Mouse (Mus musculus) olfactory bulb, adult 2 months (tissue): ENCODE results near the gene Hcn3.

Experiments used
- CTCF ChIP-seq: fragments of 200-500 bp; IDR thresholded peaks from 2 replicates; pipeline ENCODE4 v1.5.1; 2012; ENCODE audit warnings: low read depth, mild to moderate bottlenecking, low read length, moderate library complexity; ENCODE audit not compliant: insufficient read depth
- POLR2A ChIP-seq: fragments of 200-500 bp; IDR thresholded peaks from 2 replicates; pipeline ENCODE4 v1.6.1; 2012; ENCODE audit warnings: mild to moderate bottlenecking, low read depth, low read length, moderate library complexity; ENCODE audit not compliant: insufficient read depth

GRCm38 (mm10) chr3:89129908-89130307, 30.1 kb downstream of the Hcn3 start:
- TF ChIP-seq POLR2A, result no peak
- no peak for TF ChIP-seq CTCF
